Comparison of ENCODE assay signal across 8 mouse cellular contexts in genomic region chr12:5268188-5268612, GRCm38 (mm10).
DNase-seq lines count a peak whose midpoint lies in the region; ATAC-seq and TF ChIP-seq lines count a peak whose summit lies in the region.

No protein-coding gene starts in this region.

- peak overlapping the region; percentile 40 for H3K4me2 ChIP-seq in forebrain, embryonic 13.5 days
- peak overlapping the region; percentile 9; the same call in 1 of the 2 replicates for H3K4me2 ChIP-seq in intestine, embryonic 16.5 days (ENCODE audit: low read depth, low read length)
- no peak overlapping the region for H3K4me2 ChIP-seq in lung, postnatal 0 days (replicated peaks; ENCODE audit: low read depth, low read length)

- peaks cover 42% of the 10 kb centered on the region for H3K4me1 ChIP-seq in forebrain, embryonic 13.5 days
- H3K4me1 ChIP-seq in intestine, embryonic 16.5 days (ENCODE audit: control insufficient read depth, insufficient read depth, low read length), result peaks cover 25% of the 10 kb centered on the region
- H3K4me1 ChIP-seq in lung, postnatal 0 days (ENCODE audit: insufficient read depth, low read depth, low read length), result peaks cover 9% of the 10 kb centered on the region; the same call in 1 of the 2 replicates

- H3K9ac ChIP-seq in forebrain, embryonic 13.5 days, result peak overlapping the region; percentile 50
- peak overlapping the region; percentile 32; the same call in 1 of the 2 replicates for H3K9ac ChIP-seq in intestine, embryonic 16.5 days (ENCODE audit: low read depth, low read length)
- 0 out of 2 replicates have a peak overlapping the region, but pooled peaks have one; percentile 23 for H3K9ac ChIP-seq in lung, postnatal 0 days (replicated peaks; ENCODE audit: low read depth)

- 0 out of 2 replicates have a peak, but pooled peaks cover 5% of the 10 kb centered on the region for H3K9me3 ChIP-seq in forebrain, embryonic 13.5 days (replicated peaks)
- H3K9me3 ChIP-seq in intestine, embryonic 16.5 days (ENCODE audit: control insufficient read depth, low read length), result no peaks in the 10 kb centered on the region
- no peaks in the 10 kb centered on the region for H3K9me3 ChIP-seq in lung, postnatal 0 days (ENCODE audit: low read length)

- peak; percentile 90 for TF ChIP-seq EP300 in lung, postnatal 0 days (IDR thresholded peaks at IDR 0.05)

- TF ChIP-seq CTCF in lung, postnatal 0 days (IDR thresholded peaks at IDR 0.05), result no peak

- DNase-seq in gastrocnemius, postnatal 25 days, result peak; percentile 33
- DNase-seq in gastrocnemius, postnatal 36 days, result no peak
- peak; percentile 81 for DNase-seq in lung, postnatal 0 days (ENCODE audit: low spot score)
- peak; percentile 87 to 94 for DNase-seq in right cerebral cortex, postnatal 36 days (ENCODE audit: low spot score in 2 of 2)
- no peak for DNase-seq in urinary bladder, postnatal 10 days (ENCODE audit: low spot score)

- H3K27ac ChIP-seq in forebrain, embryonic 13.5 days, result peak overlapping the region; percentile 68
- H3K27ac ChIP-seq in intestine, embryonic 16.5 days (ENCODE audit: low read length), result peak overlapping the region; percentile 43
- peak overlapping the region; percentile 72 for H3K27ac ChIP-seq in lung, postnatal 0 days (ENCODE audit: low read length)

- H3K36me3 ChIP-seq in forebrain, embryonic 13.5 days (ENCODE audit: poor library complexity, severe bottlenecking), result peaks cover 3% of the 10 kb centered on the region; the same call in 1 of the 2 replicates
- H3K36me3 ChIP-seq in intestine, embryonic 16.5 days (ENCODE audit: control insufficient read depth, insufficient read depth, low read length), result no peaks in the 10 kb centered on the region
- no peaks in the 10 kb centered on the region for H3K36me3 ChIP-seq in lung, postnatal 0 days (ENCODE audit: insufficient read depth, low read length)

- 6% methylated on average over 9 of the region's 9 CpGs for WGBS in forebrain, embryonic 13.5 days
- WGBS in intestine, embryonic 16.5 days, result 26% methylated on average over 9 of the region's 9 CpGs
- 33% methylated on average over 9 of the region's 9 CpGs for WGBS in lung, postnatal 0 days

- intact Hi-C loops in gastrocnemius, postnatal 36 days (cut with DNase I), result no loop called here

- no peaks in the 10 kb centered on the region for H3K27me3 ChIP-seq in forebrain, embryonic 13.5 days
- no peaks in the 10 kb centered on the region for H3K27me3 ChIP-seq in intestine, embryonic 16.5 days (replicated peaks; ENCODE audit: control insufficient read depth, insufficient read depth, low read length)
- H3K27me3 ChIP-seq in lung, postnatal 0 days (replicated peaks; ENCODE audit: insufficient read depth, low read length), result no peaks in the 10 kb centered on the region

- no peak overlapping the region for H3K4me3 ChIP-seq in forebrain, embryonic 13.5 days
- no peak overlapping the region for H3K4me3 ChIP-seq in intestine, embryonic 16.5 days (ENCODE audit: low read length)
- no peak overlapping the region for H3K4me3 ChIP-seq in lung, postnatal 0 days (ENCODE audit: low read depth, low read length)

- ATAC-seq in forebrain, embryonic 13.5 days, result peak; percentile 84
- ATAC-seq in intestine, embryonic 16.5 days, result peak; percentile 72
- peak; percentile 83 for ATAC-seq in lung, postnatal 0 days
- no peak for ATAC-seq in inflammation-experienced regulatory T-cells, adult 6 months

Comparison
In these comparisons a context has a peak if more than half of its experiments do, and no peak if none do; other contexts are left out.
1. DNase-seq: peak in gastrocnemius, postnatal 25 days (single experiment), lung, postnatal 0 days (single experiment) and right cerebral cortex, postnatal 36 days (2 of 2); none in gastrocnemius, postnatal 36 days (0 of 2) and urinary bladder, postnatal 10 days (single experiment).
2. Peak in every context shown above with its lines, with median percentiles within 50 percentile points of each other: H3K27ac ChIP-seq and H3K9ac ChIP-seq.